Mouse (Mus musculus) limb, embryonic 13.5 days (tissue): ENCODE measurements around the gene Podn. TPM values are rescaled to one million over a fixed set of nuclear protein-coding genes. Genes with fewer than 3 reads are reported as not detected.
A peak's percentile ranks its signal among the peaks of the same experiment; 100 is the strongest.

Source experiments
- ATAC-seq: fragments of 200-750 bp; cut with Nextera tagmentation; 2 replicates; pipeline ENCODE4 v1.8.0; 2017; ENCODE audit warnings: low read depth, moderate number of reproducible peaks, moderate TSS enrichment; ENCODE audit not compliant: low FRiP score
- H3K27ac ChIP-seq: fragments of 300-500 bp; sonication (generic); 2 replicates; pipeline ENCODE4 v1.5.1; 2015; ENCODE audit warnings: inconsistent platforms, mild to moderate bottlenecking, moderate library complexity
- H3K27me3 ChIP-seq: fragments of 300-500 bp; sonication (generic); 2 replicates; pipeline ENCODE4 v1.6.1; 2015; ENCODE audit warnings: mild to moderate bottlenecking, inconsistent platforms
- H3K36me3 ChIP-seq: fragments of 300-500 bp; sonication (generic); 2 replicates; pipeline ENCODE4 v1.6.1; 2015; ENCODE audit warnings: inconsistent platforms, mild to moderate bottlenecking, moderate library complexity
- H3K4me1 ChIP-seq: fragments of 300-500 bp; sonication (generic); 2 replicates; pipeline ENCODE4 v1.6.1; 2015; ENCODE audit warnings: inconsistent platforms
- H3K4me2 ChIP-seq: fragments of 300-500 bp; sonication (generic); replicated peaks from 2 replicates; pipeline ENCODE4 v1.6.1; 2015; ENCODE audit warnings: inconsistent platforms, mild to moderate bottlenecking, moderate library complexity
- H3K4me3 ChIP-seq: fragments of 300-500 bp; sonication (generic); 2 replicates; pipeline ENCODE4 v1.5.1; 2015; ENCODE audit warnings: moderate library complexity, mild to moderate bottlenecking, inconsistent platforms
- H3K9ac ChIP-seq: fragments of 300-500 bp; sonication (generic); 2 replicates; pipeline ENCODE4 v1.6.1; 2015; ENCODE audit warnings: mild to moderate bottlenecking, inconsistent platforms
- H3K9me3 ChIP-seq: fragments of 300-500 bp; sonication (generic); 2 replicates; pipeline ENCODE4 v1.6.1; 2016; ENCODE audit warnings: inconsistent platforms
- WGBS: fragments of 180-500 bp; shearing (Covaris S2); methylation state at CpG from one replicate; pipeline ENCODE4 v1.1.7; 2015; 5-methylcytosine and 5-hydroxymethylcytosine counted together
- polyA plus RNA-seq: library from polyadenylated mRNA; unstranded; fragments of >200 nt; fragmentation: Nextera tagmentation; extraction: Ambion mirVana; gene quantifications from 2 replicates; pipeline ENCODE4 v1.2.1, GENCODE M21; 2015

The Podn gene
- polyA plus RNA-seq, 1 experiment from 2014 or later, result 1.0 TPM

DNA sequence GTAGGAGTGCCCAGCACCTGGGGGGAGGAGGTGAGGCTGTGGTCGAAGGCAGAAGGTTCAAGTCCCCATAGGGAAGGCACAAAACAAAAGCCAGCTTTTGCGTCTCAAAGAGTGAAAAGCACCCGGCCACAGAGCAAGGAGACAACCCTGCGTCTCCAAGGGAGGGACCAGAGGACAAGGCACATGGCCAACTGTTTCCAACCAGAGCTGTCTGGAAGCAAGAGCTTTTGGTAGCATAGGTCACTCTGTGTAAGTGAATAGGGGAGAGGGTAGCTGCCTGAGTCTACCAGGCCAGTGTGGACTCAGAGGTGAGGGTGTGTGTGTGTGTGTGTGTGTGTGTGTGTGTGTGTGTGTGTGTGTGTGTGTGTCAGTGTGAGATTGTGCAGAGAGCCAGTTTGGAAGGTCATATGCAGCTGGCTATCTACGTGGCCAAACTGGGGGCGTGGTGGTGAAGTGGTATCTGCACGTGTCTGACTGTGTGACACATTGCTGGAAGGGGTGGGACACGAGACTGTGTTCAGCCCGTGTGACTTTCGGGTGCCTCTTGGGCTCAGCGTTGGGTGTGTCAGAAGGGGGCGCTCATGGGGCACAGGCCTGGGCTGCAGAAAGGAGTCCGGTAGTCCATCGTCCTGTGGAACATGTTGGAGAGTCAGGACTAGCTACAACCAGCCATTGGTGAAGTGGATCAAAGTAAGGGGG is 81.0 kb downstream of the Podn start:
- no peak for ATAC-seq
- Histone ChIP-seq H3K4me1 (peaks cover 25% of the 10 kb centered on the region), H3K9ac (no peak overlapping the region), H3K27ac (no peak overlapping the region; the same call in 1 of the 2 replicates), H3K27me3 (no peaks in the 10 kb centered on the region), H3K4me3 (no peak overlapping the region), H3K36me3 (no peaks in the 10 kb centered on the region), H3K9me3 (no peaks in the 10 kb centered on the region), H3K4me2 (no peak overlapping the region)
- 74% methylated on average over 14 of the region's 14 CpGs for WGBS

DNA sequence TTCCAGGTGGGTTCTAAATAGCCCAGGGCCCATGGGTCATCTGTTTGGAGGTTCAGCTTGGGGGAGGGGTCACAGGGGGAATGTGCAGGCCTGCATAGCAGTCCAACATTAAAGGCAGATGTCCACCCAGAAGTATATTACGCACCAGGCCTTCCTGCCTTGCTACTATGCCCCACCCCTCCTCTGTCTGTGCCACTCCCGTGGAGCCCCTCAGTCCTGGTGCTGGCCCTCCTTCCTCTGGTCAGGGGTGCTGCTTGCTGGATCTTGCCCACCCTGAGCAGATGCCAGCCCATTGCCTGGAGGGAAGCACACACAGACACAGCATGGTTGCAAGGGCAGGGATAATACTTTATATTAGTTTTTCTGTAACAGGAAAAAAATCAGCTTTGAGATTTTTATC is 81.8 kb downstream of the Podn start:
- ATAC-seq, result no peak
- WGBS, result 46% methylated on average over 2 of the region's 2 CpGs
- no peaks in the 10 kb centered on the region for H3K9me3 ChIP-seq
- peaks cover 25% of the 10 kb centered on the region for H3K4me1 ChIP-seq
- no peaks in the 10 kb centered on the region for H3K27me3 ChIP-seq
- no peak overlapping the region for H3K4me3 ChIP-seq
- no peaks in the 10 kb centered on the region for H3K36me3 ChIP-seq
- no peak overlapping the region for H3K27ac ChIP-seq
- no peak overlapping the region for H3K9ac ChIP-seq
- no peak overlapping the region for H3K4me2 ChIP-seq

DNA sequence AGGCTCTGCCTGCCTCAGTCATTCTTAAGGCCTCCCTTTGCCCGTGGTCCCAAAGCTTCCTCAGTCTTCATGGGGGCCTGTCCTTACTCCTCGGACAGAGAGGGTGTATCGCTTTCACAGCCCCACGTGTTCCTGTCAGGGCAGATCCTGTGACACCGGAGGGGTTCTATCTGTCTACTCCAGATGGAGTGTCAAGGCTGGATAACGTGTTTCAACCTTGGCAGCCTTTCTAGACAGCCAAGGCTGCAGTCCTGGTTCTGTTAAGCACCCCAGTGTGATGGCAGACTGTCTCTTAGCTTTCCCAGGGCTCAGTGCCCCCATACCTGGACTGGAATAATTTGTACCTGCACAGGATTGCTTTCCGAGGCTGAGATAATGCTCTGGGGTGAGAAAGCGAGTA is 87.7 kb downstream of the Podn start:
- H3K9ac ChIP-seq, result no peak overlapping the region

DNA sequence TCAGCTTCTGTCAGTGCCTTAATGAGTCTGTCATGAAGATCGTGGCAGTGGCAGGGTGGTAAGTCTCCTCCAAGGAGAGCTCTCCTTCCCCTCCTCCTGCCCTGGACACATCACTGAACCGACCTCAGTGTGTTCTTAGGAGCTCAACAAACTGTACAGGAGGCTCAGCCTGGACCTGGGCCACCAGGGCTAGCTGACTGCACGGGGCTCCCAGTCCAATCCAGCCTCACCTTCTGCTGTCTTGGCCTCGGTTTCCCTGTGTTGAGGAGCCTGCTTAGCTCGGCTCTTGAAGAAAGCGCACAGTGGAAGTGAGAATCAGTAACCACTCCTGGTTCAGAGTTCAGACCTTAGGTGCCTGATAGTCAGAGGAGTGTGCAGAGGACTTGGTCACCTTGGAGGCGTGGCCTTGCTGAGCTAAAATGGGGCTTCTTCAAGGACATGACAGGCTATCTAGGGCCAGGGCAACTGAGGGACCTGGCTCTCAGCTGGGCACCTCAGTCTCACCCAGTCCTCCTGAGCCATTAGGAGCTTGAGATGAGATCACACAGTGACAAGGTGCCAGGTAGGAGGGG is 88.6 kb downstream of the Podn start:
- peaks cover 5% of the 10 kb centered on the region; the same call in 1 of the 2 replicates for H3K4me1 ChIP-seq
- no peak for ATAC-seq
- no peaks in the 10 kb centered on the region for H3K9me3 ChIP-seq
- H3K27ac ChIP-seq, result no peak overlapping the region
- no peaks in the 10 kb centered on the region for H3K27me3 ChIP-seq
- H3K9ac ChIP-seq, result no peak overlapping the region
- H3K4me3 ChIP-seq, result no peak overlapping the region
- 76% methylated on average over 7 of the region's 7 CpGs for WGBS
- H3K4me2 ChIP-seq, result no peak overlapping the region
- no peaks in the 10 kb centered on the region for H3K36me3 ChIP-seq

More for the DNA sequence above, 87.7 kb downstream of the Podn start:
- no peak overlapping the region for H3K4me2 ChIP-seq
- H3K4me1 ChIP-seq, result peaks cover 5% of the 10 kb centered on the region; the same call in 1 of the 2 replicates
- ATAC-seq, result no peak
- no peaks in the 10 kb centered on the region for H3K9me3 ChIP-seq
- no peaks in the 10 kb centered on the region for H3K36me3 ChIP-seq
- H3K27ac ChIP-seq, result no peak overlapping the region
- H3K27me3 ChIP-seq, result no peaks in the 10 kb centered on the region
- H3K4me3 ChIP-seq, result no peak overlapping the region
- 68% methylated on average over 8 of the region's 8 CpGs for WGBS

DNA sequence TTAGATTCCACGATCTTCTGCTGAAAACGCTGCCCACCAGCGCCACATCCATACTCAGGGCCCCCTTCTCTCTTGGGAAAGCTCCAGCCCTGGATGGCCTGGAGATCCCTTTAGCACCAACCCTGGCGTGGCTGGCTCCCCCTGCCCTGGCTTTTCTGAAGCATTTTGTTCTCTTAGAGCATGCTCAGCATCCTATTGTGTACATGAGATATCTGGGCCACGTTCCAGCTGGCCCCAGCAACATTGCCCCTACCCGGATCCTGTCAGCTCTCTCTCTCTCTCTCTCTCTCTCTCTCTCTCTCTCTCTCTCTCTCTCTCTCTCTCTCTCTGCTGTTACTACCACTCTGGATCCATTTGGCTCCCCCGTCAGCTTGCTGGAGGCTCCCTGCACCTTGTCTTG is 90.9 kb downstream of the Podn start:
- Histone ChIP-seq H3K27me3 (no peaks in the 10 kb centered on the region), H3K4me1 (no peaks in the 10 kb centered on the region), H3K36me3 (no peaks in the 10 kb centered on the region), H3K9ac (no peak overlapping the region), H3K4me2 (no peak overlapping the region), H3K4me3 (no peak overlapping the region), H3K27ac (no peak overlapping the region), H3K9me3 (no peaks in the 10 kb centered on the region)
- 63% methylated on average over 7 of the region's 7 CpGs for WGBS
- no peak for ATAC-seq

DNA sequence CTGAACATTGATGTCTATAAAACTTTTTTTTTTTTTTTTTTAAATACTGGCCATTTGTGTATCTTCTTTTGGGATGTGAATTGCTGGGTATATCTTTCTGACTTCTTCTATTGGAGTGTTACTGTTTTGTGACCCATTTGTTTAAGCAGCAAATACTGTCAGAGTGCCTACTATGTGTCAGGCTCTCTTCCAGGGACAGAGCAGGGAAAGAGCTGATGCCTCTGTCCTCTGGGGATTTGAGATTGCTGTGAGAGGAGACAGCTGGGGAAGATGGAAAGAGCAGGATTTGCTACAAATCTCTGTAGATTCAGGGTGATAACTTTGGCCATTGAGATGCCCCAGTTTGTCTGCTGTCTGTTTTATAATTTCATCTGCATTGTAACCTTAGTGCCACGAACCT is 96.9 kb downstream of the Podn start:
- ATAC-seq, result no peak
- no peak overlapping the region for H3K4me3 ChIP-seq
- WGBS, result 79% methylated on average over 1 of the region's 1 CpGs

DNA sequence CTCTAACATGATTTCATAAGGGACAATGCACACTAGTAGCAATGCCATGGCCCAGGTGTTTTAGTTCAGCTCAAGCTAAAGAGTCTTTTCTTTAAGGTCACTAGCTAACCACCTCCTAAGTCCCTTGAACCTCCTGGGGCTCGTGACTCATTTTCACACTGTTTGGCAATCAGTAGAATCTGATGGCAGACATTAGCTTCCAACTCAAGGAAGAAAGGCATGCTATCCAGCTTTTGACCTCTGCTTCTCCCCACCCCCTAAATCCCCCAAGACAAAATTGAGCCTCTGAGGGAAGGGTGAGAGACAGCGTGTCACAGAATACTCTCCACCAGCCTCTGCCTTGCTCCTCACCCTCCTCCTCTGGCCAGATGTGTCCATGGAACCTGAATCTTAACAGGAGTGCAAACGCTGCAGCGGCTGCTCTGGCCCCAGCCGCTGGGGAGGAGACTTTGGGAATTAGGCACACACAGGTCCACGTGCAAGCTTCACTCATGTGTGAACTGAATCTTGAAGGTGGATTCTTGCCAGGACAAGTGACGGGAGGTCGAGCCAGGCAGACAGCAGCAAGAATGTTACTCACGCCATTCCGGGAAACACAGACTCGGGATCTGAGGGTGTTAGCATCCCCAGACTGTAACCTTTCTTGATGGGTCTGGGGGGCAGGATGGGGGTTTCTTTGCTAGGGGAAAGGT is 97.5 kb downstream of the Podn start:
- Histone ChIP-seq H3K9ac (no peak overlapping the region), H3K36me3 (no peaks in the 10 kb centered on the region), H3K4me1 (peaks cover 15% of the 10 kb centered on the region; the same call in 1 of the 2 replicates), H3K4me3 (no peak overlapping the region), H3K4me2 (peak overlapping the region; percentile 19; the same call in 1 of the 2 replicates), H3K27me3 (no peaks in the 10 kb centered on the region), H3K9me3 (no peaks in the 10 kb centered on the region), H3K27ac (no peak overlapping the region)
- no peak for ATAC-seq
- WGBS, result 26% methylated on average over 11 of the region's 11 CpGs

More for the DNA sequence above, 96.9 kb downstream of the Podn start:
- Histone ChIP-seq H3K27ac (no peak overlapping the region), H3K27me3 (no peaks in the 10 kb centered on the region), H3K9me3 (no peaks in the 10 kb centered on the region), H3K4me1 (peaks cover 15% of the 10 kb centered on the region; the same call in 1 of the 2 replicates), H3K36me3 (no peaks in the 10 kb centered on the region), H3K4me2 (0 out of 2 replicates have a peak overlapping the region, but pooled peaks have one; percentile 19), H3K9ac (no peak overlapping the region)

DNA sequence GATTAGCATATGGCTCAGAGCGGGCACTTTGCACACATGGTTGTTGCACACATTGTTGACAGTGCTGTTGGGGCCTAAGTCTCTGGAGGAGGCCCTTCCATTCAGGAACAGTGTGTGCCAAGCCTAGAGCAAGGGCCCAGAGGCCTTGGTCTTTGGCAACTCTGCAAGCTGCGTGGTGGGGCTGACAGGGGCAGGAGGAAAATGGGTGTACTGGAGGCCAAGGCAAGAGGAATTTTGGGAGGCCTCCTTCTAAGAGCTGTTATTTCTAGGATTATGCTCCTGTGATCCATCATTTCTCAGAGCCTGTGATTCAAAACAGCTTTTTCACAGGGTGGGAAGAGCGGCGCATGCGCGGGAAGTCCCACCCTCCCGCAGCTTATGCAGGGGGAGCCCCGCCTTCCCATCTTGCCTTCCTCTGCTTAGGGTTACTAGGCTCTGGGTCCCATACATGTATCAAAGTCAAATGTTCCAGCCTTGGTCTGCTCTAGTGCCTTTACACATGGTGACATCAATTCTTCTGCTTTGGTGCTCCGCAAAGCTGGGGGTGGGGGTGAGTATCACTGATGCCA is 99.7 kb downstream of the Podn start:
- Histone ChIP-seq H3K4me3 (no peak overlapping the region), H3K9ac (no peak overlapping the region), H3K9me3 (no peaks in the 10 kb centered on the region), H3K4me1 (peaks cover 15% of the 10 kb centered on the region; the same call in 1 of the 2 replicates), H3K27me3 (no peaks in the 10 kb centered on the region), H3K4me2 (no peak overlapping the region), H3K36me3 (no peaks in the 10 kb centered on the region), H3K27ac (no peak overlapping the region; the same call in 1 of the 2 replicates)
- WGBS, result 84% methylated on average over 9 of the region's 9 CpGs
- ATAC-seq, result no peak

DNA sequence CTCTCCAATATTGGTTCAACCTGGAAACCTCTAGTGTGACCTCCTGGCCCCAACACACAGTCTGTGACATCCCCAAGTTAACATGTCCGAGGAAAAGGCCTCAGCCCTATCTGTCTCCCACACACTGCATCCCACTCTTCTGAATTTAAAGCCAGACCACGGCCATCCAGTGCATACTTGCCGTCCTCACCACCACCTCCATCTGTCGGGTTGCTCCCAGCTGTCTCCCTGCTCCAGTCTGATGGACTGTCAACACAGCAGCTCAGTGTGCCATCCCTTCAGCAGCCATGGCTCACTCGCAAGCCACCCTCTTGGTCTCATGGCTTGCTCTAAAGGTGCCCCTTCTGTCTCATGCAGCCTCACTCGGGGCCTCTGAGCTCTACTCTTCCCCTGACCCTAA is 100.5 kb downstream of the Podn start:
- Histone ChIP-seq H3K9ac (no peak overlapping the region), H3K4me2 (no peak overlapping the region), H3K27me3 (no peaks in the 10 kb centered on the region), H3K4me3 (no peak overlapping the region), H3K27ac (no peak overlapping the region), H3K4me1 (peaks cover 15% of the 10 kb centered on the region; the same call in 1 of the 2 replicates), H3K9me3 (no peaks in the 10 kb centered on the region), H3K36me3 (no peaks in the 10 kb centered on the region)
- WGBS, result 85% methylated on average over 6 of the region's 6 CpGs
- ATAC-seq, result no peak

DNA sequence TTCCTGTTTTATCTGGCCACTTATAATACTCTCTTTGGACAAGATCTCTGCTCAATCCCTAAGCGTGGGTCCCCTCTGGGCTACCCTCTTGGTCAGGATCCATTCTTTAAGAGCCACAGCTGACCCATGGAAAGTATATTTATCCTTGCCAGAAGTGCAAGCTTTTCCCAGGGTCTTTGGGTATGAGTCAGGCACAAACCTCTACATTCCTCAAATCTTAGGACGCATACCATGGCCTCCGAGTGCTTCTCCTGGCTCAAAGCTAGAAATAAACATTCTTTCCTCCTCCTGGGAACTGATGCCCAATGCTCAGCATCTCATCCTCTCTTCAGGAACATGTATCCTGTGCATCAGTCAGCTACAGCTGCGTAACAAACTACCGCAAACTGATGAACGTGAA is 101.2 kb downstream of the Podn start:
- Histone ChIP-seq H3K36me3 (no peaks in the 10 kb centered on the region), H3K4me1 (peaks cover 15% of the 10 kb centered on the region; the same call in 1 of the 2 replicates), H3K9me3 (no peaks in the 10 kb centered on the region), H3K4me2 (no peak overlapping the region), H3K27me3 (no peaks in the 10 kb centered on the region), H3K4me3 (no peak overlapping the region), H3K27ac (no peak overlapping the region), H3K9ac (no peak overlapping the region)
- WGBS, result 93% methylated on average over 6 of the region's 6 CpGs
- ATAC-seq, result no peak

DNA sequence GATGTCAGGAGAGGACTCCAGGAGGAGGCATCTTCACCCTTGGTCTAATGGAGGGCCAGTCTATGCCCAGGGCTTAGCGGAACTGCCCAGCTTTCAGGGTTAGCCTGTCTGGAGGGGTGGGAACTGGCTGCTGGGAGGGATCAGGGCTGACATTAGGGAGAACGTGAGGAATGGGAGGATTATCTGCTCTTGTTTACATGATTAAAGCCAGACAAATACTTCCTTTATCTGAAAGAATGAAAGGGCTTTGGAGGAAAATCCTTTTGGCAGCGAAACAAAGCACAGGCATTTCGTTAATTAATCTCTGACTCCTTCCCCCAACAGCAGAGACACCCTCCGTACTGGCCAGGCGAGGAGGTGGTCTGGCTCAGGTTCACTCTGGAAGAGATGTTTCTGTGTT is 104.4 kb downstream of the Podn start:
- Histone ChIP-seq H3K27ac (no peak overlapping the region), H3K36me3 (no peaks in the 10 kb centered on the region), H3K4me3 (no peak overlapping the region), H3K4me1 (0 out of 2 replicates have a peak, but pooled peaks cover 6% of the 10 kb centered on the region), H3K4me2 (no peak overlapping the region), H3K9me3 (no peaks in the 10 kb centered on the region), H3K27me3 (no peaks in the 10 kb centered on the region), H3K9ac (no peak overlapping the region)
- WGBS, result 45% methylated on average over 6 of the region's 6 CpGs
- ATAC-seq, result no peak

DNA sequence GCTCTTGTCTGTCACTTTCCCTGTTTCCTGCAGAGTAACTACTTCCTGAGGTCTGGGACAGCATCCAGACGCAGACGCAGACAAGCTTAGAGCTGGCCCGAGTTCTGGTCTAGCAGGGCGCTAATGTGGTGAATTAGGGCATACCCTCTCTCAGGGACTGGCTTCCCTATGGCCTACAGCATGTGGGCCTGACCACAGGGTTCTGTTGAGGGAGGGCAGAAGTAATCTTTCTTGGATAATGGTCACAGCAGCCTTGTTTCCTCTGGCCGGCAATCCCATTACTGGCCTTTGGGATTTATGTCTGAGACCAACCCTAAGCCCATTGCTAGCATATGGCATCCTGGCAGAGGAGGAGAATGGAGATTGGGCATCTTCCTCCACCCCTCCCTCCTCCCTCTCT is 105.4 kb downstream of the Podn start:
- H3K9ac ChIP-seq, result no peak overlapping the region
- no peaks in the 10 kb centered on the region for H3K36me3 ChIP-seq
- H3K4me3 ChIP-seq, result no peak overlapping the region
- H3K4me2 ChIP-seq, result no peak overlapping the region
- 62% methylated on average over 5 of the region's 5 CpGs for WGBS
- no peaks in the 10 kb centered on the region for H3K27me3 ChIP-seq
- no peak for ATAC-seq
- H3K27ac ChIP-seq, result no peak overlapping the region
- no peaks in the 10 kb centered on the region for H3K9me3 ChIP-seq
- 0 out of 2 replicates have a peak, but pooled peaks cover under 1% of the 10 kb centered on the region for H3K4me1 ChIP-seq
